Mouse (Mus musculus): ENCODE data around the gene Slc50a1. TPM values are rescaled to one million over a fixed set of nuclear protein-coding genes. Genes with fewer than 3 reads are reported as not detected.

Gene Slc50a1
- polyA plus RNA-seq, 1 experiment from 2014 or later: 42.4 TPM

DNA sequence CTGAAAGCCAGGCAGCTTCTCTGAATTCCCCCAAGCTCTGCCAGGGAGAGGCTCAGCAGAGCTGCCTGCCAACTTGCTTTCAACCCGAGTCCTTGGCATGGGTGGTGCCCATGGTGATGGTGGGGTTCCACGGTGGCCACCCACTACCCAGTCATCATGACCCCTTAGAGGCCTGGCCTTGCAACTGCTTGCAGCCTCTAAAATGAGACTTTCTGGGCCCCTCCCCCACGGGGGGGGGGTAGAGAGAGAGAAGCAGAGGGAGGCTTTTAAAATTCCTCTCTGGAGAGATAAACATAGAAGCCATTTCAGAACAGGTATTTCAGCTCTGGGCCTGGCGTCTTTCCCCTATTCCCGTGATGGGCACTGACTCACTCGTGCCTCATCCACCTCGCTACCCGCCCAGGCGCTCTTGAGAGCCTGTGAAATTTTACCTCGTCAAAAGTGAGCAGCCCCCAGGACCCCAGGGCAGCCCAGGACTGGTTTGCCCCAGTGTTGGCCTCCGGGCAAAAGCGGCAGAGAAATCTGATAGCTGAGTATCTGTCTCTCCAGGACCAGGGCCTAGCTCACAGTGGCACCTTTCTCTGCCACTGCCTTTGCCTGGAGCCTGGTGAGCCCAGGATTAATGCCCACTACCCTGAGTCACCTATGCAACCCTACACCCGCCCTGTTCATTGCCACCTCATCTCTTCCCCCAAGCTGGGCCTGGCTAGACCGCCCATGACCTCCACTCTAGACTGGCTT lies 7.1 kb upstream of the Slc50a1 start:
- 15% methylated on average over 14 of the region's 14 CpGs for WGBS
- peak overlapping the region; percentile 92 for H3K27ac ChIP-seq
- no peak for DNase-seq (ENCODE audit: low spot score)
- H3K9me3 ChIP-seq: no peaks in the 10 kb centered on the region
- 0 out of 2 replicates have a peak, but pooled peaks cover 8% of the 10 kb centered on the region for H3K27me3 ChIP-seq (ENCODE audit: insufficient read depth, poor library complexity, severe bottlenecking)
- H3K4me3 ChIP-seq: peak overlapping the region; percentile 77
- peaks cover 66% of the 10 kb centered on the region for H3K4me1 ChIP-seq
- peaks cover 33% of the 10 kb centered on the region for H3K36me3 ChIP-seq

DNA sequence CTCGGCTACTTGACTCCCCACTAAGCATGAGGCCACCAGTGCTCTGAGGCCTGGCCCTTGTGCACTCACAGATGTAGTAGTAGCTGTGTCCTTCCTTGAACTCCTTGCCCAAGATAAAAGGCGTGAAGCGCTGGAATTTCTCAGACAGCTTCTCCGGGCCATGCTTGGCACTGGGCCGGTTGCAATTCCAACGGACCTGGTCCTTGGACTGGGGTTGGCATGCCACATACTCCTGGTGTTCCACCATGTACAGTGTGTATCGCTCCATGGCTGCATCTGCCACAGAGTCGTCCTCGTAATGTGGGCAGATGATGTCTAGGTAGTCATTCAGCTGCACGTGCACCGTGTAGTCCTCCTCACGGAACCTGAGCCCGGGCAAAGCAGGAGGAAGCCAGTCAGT lies 5.7 kb upstream of the Slc50a1 start:
- 84% methylated on average over 13 of the region's 13 CpGs for WGBS

DNA sequence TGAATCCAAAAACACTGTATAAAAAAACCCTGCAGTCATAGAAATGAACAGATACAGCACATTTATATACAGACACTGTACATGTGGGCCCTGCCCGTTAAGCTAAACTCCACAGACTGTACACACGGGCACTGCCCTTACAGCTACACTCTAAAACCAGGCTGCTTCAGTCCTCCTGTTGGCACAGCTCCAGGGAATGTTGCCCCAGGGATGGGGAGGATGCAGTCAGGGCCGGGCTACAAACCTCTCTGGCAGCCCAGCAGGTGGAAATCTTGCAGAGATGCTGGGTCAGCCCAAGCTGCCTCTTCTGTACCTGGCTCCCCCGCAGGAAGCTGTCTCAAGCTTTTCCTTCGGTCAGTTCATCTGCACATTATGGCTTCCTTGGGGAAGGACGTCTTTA lies 1.4 kb upstream of the Slc50a1 start:
- H3K4me1 ChIP-seq: peaks cover 57% of the 10 kb centered on the region
- H3K9me3 ChIP-seq: no peaks in the 10 kb centered on the region
- no peak for DNase-seq (ENCODE audit: low spot score)
- WGBS: 69% methylated on average over 6 of the region's 6 CpGs
- H3K4me3 ChIP-seq: no peak overlapping the region
- H3K27me3 ChIP-seq (ENCODE audit: insufficient read depth, poor library complexity, severe bottlenecking): no peaks in the 10 kb centered on the region
- no peak overlapping the region for H3K27ac ChIP-seq
- peaks cover 45% of the 10 kb centered on the region for H3K36me3 ChIP-seq

More for the DNA sequence above, 5.7 kb upstream of the Slc50a1 start:
- Histone ChIP-seq H3K4me3 (peak overlapping the region; percentile 77; the same call in 1 of the 2 replicates), H3K4me1 (peaks cover 59% of the 10 kb centered on the region), H3K36me3 (peaks cover 42% of the 10 kb centered on the region), H3K27me3 (ENCODE audit: insufficient read depth, poor library complexity, severe bottlenecking) (0 out of 2 replicates have a peak, but pooled peaks cover 8% of the 10 kb centered on the region), H3K9me3 (no peaks in the 10 kb centered on the region), H3K27ac (no peak overlapping the region)
- DNase-seq (ENCODE audit: low spot score): no peak

DNA sequence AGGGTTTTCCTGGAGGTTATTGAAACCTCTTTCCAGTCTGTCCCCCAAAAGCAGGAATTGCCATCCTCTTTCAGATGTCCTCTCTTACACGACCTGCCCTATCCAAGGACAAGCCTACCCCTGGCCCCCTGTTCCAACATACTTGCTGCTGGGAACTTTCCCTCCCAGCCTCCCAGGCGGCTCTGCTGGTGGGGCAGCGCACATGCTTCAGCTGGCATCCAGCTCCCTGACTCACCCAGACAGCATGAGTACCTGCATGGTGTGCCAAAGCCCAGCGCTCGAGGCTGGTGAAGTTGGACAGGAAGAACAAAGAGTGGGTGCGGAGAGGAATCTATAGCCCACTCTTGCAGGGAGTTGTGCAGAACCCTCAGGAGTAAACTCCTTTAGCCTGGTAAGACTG lies 521 bp upstream of the Slc50a1 start:
- Histone ChIP-seq H3K9me3 (no peaks in the 10 kb centered on the region), H3K4me1 (peaks cover 56% of the 10 kb centered on the region), H3K27ac (peak overlapping the region; percentile 91), H3K4me3 (peak overlapping the region; percentile 66), H3K27me3 (ENCODE audit: insufficient read depth, poor library complexity, severe bottlenecking) (no peaks in the 10 kb centered on the region), H3K36me3 (peaks cover 40% of the 10 kb centered on the region)
- DNase-seq (ENCODE audit: low spot score): no peak
- 65% methylated on average over 6 of the region's 6 CpGs for WGBS

DNA sequence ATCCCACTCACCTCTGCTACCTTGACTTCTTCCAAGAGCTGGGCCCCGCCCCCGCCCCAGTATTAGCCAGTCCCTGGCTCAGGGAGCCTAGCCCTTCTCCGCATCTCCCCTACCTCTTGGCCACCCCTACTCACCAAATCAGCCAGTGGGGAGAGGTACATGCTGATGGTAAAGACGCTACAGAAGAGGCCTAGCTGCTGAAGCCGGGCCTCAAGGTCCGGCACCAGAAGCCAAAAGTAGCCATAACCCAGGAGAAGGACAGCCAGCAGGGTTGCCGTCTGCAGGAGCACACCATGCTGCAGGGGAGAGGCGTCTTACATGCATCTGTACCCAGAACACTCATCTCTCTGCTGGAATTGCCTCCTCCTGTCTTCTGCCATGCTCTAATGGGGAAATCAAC lies 1.5 kb downstream of the Slc50a1 start:
- peaks cover 55% of the 10 kb centered on the region for H3K4me1 ChIP-seq
- peak overlapping the region; percentile 91; the same call in 1 of the 2 replicates for H3K27ac ChIP-seq
- peaks cover 25% of the 10 kb centered on the region for H3K36me3 ChIP-seq
- H3K27me3 ChIP-seq (ENCODE audit: insufficient read depth, poor library complexity, severe bottlenecking): no peaks in the 10 kb centered on the region
- DNase-seq (ENCODE audit: low spot score): no peak
- WGBS: 49% methylated on average over 8 of the region's 8 CpGs
- no peaks in the 10 kb centered on the region for H3K9me3 ChIP-seq
- peak overlapping the region; percentile 66; the same call in 1 of the 2 replicates for H3K4me3 ChIP-seq

DNA sequence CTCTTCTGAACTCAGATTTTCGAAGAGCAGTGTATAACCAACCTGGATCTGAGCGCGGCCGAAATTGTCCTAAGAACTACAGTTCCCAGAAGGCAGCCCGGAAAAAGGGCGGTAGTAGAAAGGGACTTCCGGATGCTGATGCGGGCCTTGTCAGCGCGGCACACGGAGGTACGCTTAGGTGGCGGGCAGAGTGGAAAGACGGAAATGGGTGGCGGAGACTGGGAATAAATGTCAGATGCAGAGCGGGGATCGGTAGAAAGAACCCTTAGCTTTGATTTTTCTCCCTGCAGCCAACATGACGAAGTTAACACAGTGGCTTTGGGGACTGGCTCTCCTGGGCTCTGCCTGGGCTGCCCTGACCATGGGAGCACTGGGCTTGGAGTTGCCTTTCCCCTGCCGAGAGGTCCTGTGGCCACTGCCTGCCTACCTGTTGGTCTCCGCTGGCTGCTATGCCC lies 3.9 kb downstream of the Slc50a1 start:
- Histone ChIP-seq H3K9me3 (no peaks in the 10 kb centered on the region), H3K27ac (peak overlapping the region; percentile 94), H3K27me3 (ENCODE audit: insufficient read depth, poor library complexity, severe bottlenecking) (no peaks in the 10 kb centered on the region), H3K4me3 (peak overlapping the region; percentile 85), H3K36me3 (0 out of 2 replicates have a peak, but pooled peaks cover 6% of the 10 kb centered on the region), H3K4me1 (peaks cover 55% of the 10 kb centered on the region)
- DNase-seq (ENCODE audit: low spot score): peak; percentile 93
- under 1% methylated on average over 20 of the region's 20 CpGs for WGBS

DNA sequence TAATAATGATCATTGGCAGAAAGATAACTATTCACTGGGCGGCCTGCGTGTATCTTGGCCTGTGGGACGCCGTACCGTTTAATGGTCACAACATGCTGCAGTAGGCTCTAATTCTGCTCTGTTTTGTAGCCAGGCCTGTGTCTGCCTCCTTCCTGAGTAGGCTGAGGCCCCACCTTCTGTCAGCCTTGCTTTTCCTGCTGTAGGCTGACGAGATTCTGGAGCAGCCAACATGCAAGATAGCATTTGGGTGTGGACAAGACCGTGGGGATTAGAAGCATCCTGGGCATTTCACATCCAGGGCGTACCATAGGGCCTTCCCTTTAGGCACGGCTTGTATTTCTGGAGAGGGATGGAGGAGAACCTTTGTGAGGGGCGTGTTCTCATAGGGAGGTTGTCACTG lies 8.0 kb downstream of the Slc50a1 start:
- peaks cover 19% of the 10 kb centered on the region for H3K4me1 ChIP-seq
- H3K9me3 ChIP-seq: no peaks in the 10 kb centered on the region
- WGBS: 51% methylated on average over 10 of the region's 10 CpGs
- DNase-seq (ENCODE audit: low spot score): no peak
- no peaks in the 10 kb centered on the region for H3K36me3 ChIP-seq
- peaks cover 4% of the 10 kb centered on the region; the same call in 1 of the 2 replicates for H3K27me3 ChIP-seq (ENCODE audit: insufficient read depth, poor library complexity, severe bottlenecking)
- no peak overlapping the region for H3K4me3 ChIP-seq
- no peak overlapping the region; the same call in 1 of the 2 replicates for H3K27ac ChIP-seq

DNA sequence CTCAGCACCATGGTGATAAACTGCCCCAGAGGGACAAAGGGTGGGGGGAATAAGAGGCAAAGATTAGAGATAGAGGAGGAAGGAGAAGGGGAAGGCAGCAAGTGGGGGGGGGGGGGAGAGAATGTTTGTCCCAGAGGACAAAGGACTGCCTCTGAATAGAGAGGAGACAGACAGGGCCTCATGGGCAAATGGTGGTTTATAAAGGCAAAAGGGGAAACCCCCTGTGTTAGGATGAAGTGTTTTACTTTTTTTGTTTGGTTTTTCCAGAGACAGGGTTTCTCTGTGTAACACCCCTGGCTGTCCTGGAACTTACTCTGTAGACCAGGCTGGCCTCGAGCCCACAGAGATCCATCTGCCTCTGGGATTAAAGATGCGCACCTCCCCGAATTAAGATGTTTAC lies 10.2 kb downstream of the Slc50a1 start:
- Histone ChIP-seq H3K4me3 (no peak overlapping the region), H3K27ac (no peak overlapping the region), H3K9me3 (no peaks in the 10 kb centered on the region), H3K4me1 (0 out of 2 replicates have a peak, but pooled peaks cover 4% of the 10 kb centered on the region), H3K36me3 (no peaks in the 10 kb centered on the region), H3K27me3 (ENCODE audit: insufficient read depth, poor library complexity, severe bottlenecking) (peaks cover 4% of the 10 kb centered on the region; the same call in 1 of the 2 replicates)
- no peak for DNase-seq (ENCODE audit: low spot score)
- WGBS: 74% methylated on average over 3 of the region's 3 CpGs

DNA sequence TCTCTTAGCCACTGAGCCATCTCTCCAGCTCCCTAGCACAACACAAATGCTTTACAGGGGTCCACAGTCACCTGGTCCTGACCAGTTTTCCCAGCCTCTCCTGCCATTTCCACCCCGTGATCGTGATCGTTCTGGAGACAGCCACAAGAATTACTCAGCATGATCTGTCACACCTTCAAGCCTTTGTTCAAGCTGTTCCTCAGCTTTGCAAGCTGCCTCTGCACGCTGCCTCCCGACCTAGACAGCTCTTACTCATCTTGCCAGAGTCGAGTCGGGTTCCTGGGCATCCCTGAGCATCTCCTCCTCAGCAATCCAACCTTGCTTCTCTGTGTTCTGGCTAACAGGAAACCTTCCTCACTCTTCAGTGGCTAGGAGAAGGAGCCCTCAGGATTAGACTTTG lies 11.3 kb downstream of the Slc50a1 start, which contains the start of gene Dpm3:
TSS of gene Dpm3 (plus strand) at position 283 of the 400 bp plus-strand sequence.
- no peak for DNase-seq (ENCODE audit: low spot score)
- Histone ChIP-seq H3K27ac (no peak within 1 kb of the TSS), H3K27me3 (ENCODE audit: insufficient read depth, poor library complexity, severe bottlenecking) (peaks cover 4% of the 10 kb centered on the region; the same call in 1 of the 2 replicates), H3K9me3 (no peaks in the 10 kb centered on the region), H3K4me1 (0 out of 2 replicates have a peak, but pooled peaks cover 4% of the 10 kb centered on the region), H3K36me3 (no peaks in the 10 kb centered on the region), H3K4me3 (no peak within 1 kb of the TSS)
- 44% methylated on average over 7 of the region's 7 CpGs for WGBS

DNA sequence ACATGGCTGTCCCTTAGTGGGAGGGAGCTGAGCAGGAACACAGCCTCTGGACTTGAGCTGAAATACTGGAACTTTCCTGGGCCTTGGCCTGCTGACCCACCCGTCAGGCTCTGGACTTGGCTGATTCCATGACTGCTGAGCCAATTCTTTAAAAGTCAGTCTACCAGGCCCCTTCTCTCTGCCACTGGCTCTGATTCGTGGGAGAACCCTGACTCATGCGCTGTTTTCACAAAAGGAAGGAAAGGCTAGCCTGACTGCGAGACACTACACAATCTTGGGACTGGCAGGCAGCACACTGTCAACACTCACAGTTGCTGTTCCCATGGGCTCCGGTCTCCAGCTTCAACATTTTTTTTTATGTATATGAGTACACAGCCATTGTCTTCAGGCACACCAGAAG lies 14.2 kb downstream of the Slc50a1 start:
- Histone ChIP-seq H3K4me3 (no peak overlapping the region), H3K9me3 (no peaks in the 10 kb centered on the region), H3K36me3 (no peaks in the 10 kb centered on the region), H3K27ac (no peak overlapping the region), H3K27me3 (ENCODE audit: insufficient read depth, poor library complexity, severe bottlenecking) (peaks cover 15% of the 10 kb centered on the region), H3K4me1 (peaks cover 14% of the 10 kb centered on the region)
- WGBS: 61% methylated on average over 5 of the region's 5 CpGs
- DNase-seq (ENCODE audit: low spot score): no peak

DNA sequence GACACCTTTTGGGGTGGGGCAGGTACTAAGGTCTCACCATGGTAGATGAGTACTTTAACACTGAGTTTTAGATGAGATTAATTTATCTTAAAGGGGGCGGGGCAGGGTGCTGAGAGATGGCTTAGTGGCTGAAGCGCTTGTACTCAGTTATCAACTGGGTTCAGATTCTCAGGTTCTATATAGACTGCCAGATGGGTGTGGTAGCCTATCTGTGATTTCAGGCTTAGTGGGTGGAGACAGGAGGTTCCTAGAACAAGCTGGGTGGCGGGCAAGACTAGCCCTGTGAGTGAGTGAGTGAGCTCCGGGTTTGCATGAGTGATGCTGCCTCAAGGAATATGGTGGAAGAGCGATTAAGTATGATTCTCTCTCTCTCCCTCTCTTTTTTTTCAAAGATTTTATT lies 15.4 kb downstream of the Slc50a1 start:
- Histone ChIP-seq H3K27ac (no peak overlapping the region), H3K36me3 (no peaks in the 10 kb centered on the region)
- WGBS: 81% methylated on average over 5 of the region's 5 CpGs

DNA sequence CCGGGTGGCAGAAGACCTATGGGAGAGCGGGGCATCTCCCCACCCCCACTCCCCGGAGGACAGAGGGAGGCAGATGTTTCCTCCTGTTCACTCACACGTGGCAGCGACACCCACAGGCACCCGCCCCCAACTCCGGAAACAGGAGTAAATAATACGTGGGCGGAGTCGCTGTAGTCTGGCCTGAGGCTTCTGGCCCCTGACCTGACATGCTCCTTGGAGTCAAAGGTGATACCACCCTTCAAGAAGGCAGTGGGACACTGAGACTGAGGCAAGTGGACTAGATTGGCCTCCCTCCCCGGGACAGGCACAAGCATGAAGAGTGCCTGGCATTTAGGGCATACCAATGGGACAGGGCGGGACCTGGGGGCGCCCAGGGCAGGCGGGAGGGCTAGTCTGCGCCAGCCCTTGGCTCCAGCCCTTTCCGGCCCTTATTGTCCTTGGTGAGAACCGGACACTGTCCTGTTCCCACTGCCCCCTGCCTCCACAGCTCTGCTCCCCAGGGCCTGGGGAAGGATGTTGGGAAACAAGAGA lies 18.9 kb downstream of the Slc50a1 start:
- WGBS: 5% methylated on average over 17 of the region's 17 CpGs
- H3K9me3 ChIP-seq: no peaks in the 10 kb centered on the region
- peaks cover 41% of the 10 kb centered on the region for H3K4me1 ChIP-seq
- H3K4me3 ChIP-seq: peak overlapping the region; percentile 46
- peak overlapping the region; percentile 76 for H3K27ac ChIP-seq
- H3K27me3 ChIP-seq (ENCODE audit: insufficient read depth, poor library complexity, severe bottlenecking): peaks cover 11% of the 10 kb centered on the region
- no peak for DNase-seq (ENCODE audit: low spot score)
- H3K36me3 ChIP-seq: peaks cover 24% of the 10 kb centered on the region

More for the DNA sequence above, 15.4 kb downstream of the Slc50a1 start:
- H3K4me1 ChIP-seq: peaks cover 26% of the 10 kb centered on the region
- no peak overlapping the region for H3K4me3 ChIP-seq
- H3K27me3 ChIP-seq (ENCODE audit: insufficient read depth, poor library complexity, severe bottlenecking): peaks cover 15% of the 10 kb centered on the region
- DNase-seq (ENCODE audit: low spot score): no peak
- no peaks in the 10 kb centered on the region for H3K9me3 ChIP-seq

DNA sequence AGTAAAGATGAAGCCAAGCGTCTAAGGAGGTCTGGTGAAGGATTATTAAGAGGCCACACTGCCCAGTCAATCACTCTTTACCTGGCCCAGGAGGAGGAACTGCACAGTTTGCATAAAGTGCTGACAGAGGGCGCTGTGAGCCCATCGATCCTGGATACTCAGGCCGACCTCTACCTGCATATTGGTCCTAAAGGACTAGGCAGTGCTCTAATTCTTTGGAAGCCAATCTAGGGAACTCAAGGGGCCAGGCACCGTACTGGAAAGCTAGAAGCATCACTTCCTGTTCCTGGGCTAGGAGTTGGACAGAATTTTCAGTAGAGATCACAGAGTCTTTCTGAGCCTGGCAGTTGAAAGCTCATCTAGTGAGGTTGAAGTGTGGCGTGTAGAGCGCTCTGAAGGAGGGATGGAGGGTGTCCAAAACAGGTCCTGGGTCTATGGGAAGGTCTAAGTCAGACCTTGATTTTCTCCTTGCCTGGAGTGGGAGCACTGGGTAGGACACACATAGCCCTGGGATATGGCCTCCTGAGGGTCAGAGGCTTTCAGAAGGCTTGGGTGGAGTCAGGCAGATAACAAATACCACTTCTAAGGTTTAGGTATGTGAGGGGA lies 19.8 kb downstream of the Slc50a1 start:
- H3K4me1 ChIP-seq: peaks cover 47% of the 10 kb centered on the region
- H3K4me3 ChIP-seq: no peak overlapping the region
- WGBS: 13% methylated on average over 7 of the region's 7 CpGs
- peaks cover 24% of the 10 kb centered on the region for H3K36me3 ChIP-seq
- no peak for DNase-seq (ENCODE audit: low spot score)
- peak overlapping the region; percentile 29 for H3K27ac ChIP-seq
- H3K9me3 ChIP-seq: no peaks in the 10 kb centered on the region
- peaks cover 13% of the 10 kb centered on the region for H3K27me3 ChIP-seq (ENCODE audit: insufficient read depth, poor library complexity, severe bottlenecking)

Data from heart, embryonic 10.5 days (tissue).